Mouse (Mus musculus): ENCODE results near the gene Cd6.

GRCm38 (mm10) chr19:10833611-10834010 is 3.8 kb upstream of the Cd6 start:
- TF ChIP-seq CTCF (conservative IDR thresholded peaks at IDR 0.05; ENCODE audit: low read length) (no peak), POU5F1 (IDR thresholded peaks at IDR 0.05; ENCODE audit: borderline replicate concordance, low read length) (no peak), NANOG (IDR thresholded peaks at IDR 0.05; ENCODE audit: borderline replicate concordance, low read length) (no peak)

Measured in E14TG2a.4 (cell line).